Mouse (Mus musculus) heart, embryonic 15.5 days (tissue): ENCODE measurements around the gene Cdk13. TPM values are rescaled to one million over a fixed set of nuclear protein-coding genes. Genes with fewer than 3 reads are reported as not detected.

Experiments
- ATAC-seq: fragments of 200-750 bp; cut with Nextera tagmentation; replicated peaks from 2 replicates; pipeline ENCODE4 v1.8.0; 2017; ENCODE audit warnings: low read depth, moderate TSS enrichment; ENCODE audit not compliant: insufficient number of reproducible peaks, insufficient read depth, low FRiP score
- H3K27ac ChIP-seq: fragments of 300-500 bp; sonication (generic); 2 replicates; pipeline ENCODE4 v1.5.1; 2015; ENCODE audit warnings: mild to moderate bottlenecking, inconsistent platforms
- H3K27me3 ChIP-seq: fragments of 300-500 bp; sonication (generic); 2 replicates; pipeline ENCODE4 v1.6.1; 2015; ENCODE audit warnings: inconsistent platforms
- H3K36me3 ChIP-seq: fragments of 300-500 bp; sonication (generic); 2 replicates; pipeline ENCODE4 v1.6.1; 2015; ENCODE audit warnings: mild to moderate bottlenecking, inconsistent platforms
- H3K4me1 ChIP-seq: fragments of 300-500 bp; sonication (generic); replicated peaks from 2 replicates; pipeline ENCODE4 v1.6.1; 2015; ENCODE audit warnings: inconsistent platforms
- H3K4me2 ChIP-seq: fragments of 300-500 bp; sonication (generic); 2 replicates; pipeline ENCODE4 v1.6.1; 2015; ENCODE audit warnings: inconsistent platforms, mild to moderate bottlenecking, moderate library complexity
- H3K4me3 ChIP-seq: fragments of 300-500 bp; sonication (generic); 2 replicates; pipeline ENCODE4 v1.5.1; 2015; ENCODE audit warnings: mild to moderate bottlenecking, inconsistent platforms
- H3K9ac ChIP-seq: fragments of 300-500 bp; sonication (generic); 2 replicates; pipeline ENCODE4 v1.6.1; 2015; ENCODE audit warnings: mild to moderate bottlenecking, inconsistent platforms
- H3K9me3 ChIP-seq: fragments of 300-500 bp; sonication (generic); replicated peaks from 2 replicates; pipeline ENCODE4 v1.6.1; 2016; ENCODE audit warnings: inconsistent platforms
- WGBS: fragments of 180-500 bp; shearing (Covaris S2); methylation state at CpG from one replicate; pipeline ENCODE4 v1.1.7; 2015; ENCODE audit warnings: mixed read lengths; 5-methylcytosine and 5-hydroxymethylcytosine counted together
- polyA plus RNA-seq: library from polyadenylated mRNA; unstranded; fragments of >200 nt; fragmentation: Nextera tagmentation; extraction: Ambion mirVana; gene quantifications from 2 replicates; pipeline ENCODE4 v1.2.1, GENCODE M21; 2015

Gene Cdk13
- polyA plus RNA-seq, 1 experiment from 2014 or later, result 9.5 TPM

GRCm38 (mm10) chr13:17762405-17762804, 42.5 kb downstream of the Cdk13 start:
- Histone ChIP-seq H3K4me2 (no peak overlapping the region), H3K9ac (no peak overlapping the region), H3K27me3 (no peaks in the 10 kb centered on the region), H3K36me3 (no peaks in the 10 kb centered on the region; the same call in 1 of the 2 replicates), H3K4me3 (no peak overlapping the region), H3K27ac (no peak overlapping the region), H3K9me3 (no peaks in the 10 kb centered on the region), H3K4me1 (peaks cover 9% of the 10 kb centered on the region; the same call in 1 of the 2 replicates)
- no peak for ATAC-seq
- WGBS, result 50% methylated on average over 1 of the region's 1 CpGs

GRCm38 (mm10) chr13:17754997-17755396, 49.9 kb downstream of the Cdk13 start:
- Histone ChIP-seq H3K27me3 (no peaks in the 10 kb centered on the region), H3K27ac (no peak overlapping the region), H3K4me1 (no peaks in the 10 kb centered on the region), H3K4me3 (no peak overlapping the region), H3K36me3 (peaks cover 6% of the 10 kb centered on the region; the same call in 1 of the 2 replicates), H3K9me3 (no peaks in the 10 kb centered on the region), H3K4me2 (no peak overlapping the region), H3K9ac (no peak overlapping the region)
- whole genome bisulfite sequencing, result 80% methylated on average over 4 of the region's 4 CpGs
- ATAC-seq, result no peak

DNA sequence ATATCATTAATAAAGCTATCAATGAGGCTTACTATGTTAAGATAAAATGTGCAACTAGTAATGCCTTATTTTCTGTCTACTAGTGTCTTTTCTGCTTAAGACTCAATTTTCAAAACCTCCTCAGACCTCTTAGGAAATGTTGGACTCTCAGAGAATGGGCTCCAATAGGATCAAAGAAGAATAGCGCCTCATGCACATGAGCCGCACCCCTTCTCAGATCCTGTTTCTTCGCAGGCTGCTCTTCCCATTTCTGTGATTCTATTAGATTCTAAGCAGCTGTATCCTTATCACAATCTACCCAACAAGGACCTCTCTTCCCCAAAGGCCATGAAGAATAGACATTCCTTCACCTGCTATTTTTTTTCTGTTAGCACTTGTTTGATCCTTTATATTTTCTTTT, 76.1 kb downstream of the Cdk13 start:
- H3K9me3 ChIP-seq, result no peaks in the 10 kb centered on the region
- H3K4me3 ChIP-seq, result no peak overlapping the region
- H3K9ac ChIP-seq, result no peak overlapping the region
- H3K4me1 ChIP-seq, result no peaks in the 10 kb centered on the region
- H3K36me3 ChIP-seq, result peaks cover 9% of the 10 kb centered on the region; the same call in 1 of the 2 replicates
- 89% methylated on average over 3 of the region's 3 CpGs for WGBS
- H3K27ac ChIP-seq, result no peak overlapping the region
- no peak for ATAC-seq
- no peaks in the 10 kb centered on the region for H3K27me3 ChIP-seq
- no peak overlapping the region for H3K4me2 ChIP-seq

DNA sequence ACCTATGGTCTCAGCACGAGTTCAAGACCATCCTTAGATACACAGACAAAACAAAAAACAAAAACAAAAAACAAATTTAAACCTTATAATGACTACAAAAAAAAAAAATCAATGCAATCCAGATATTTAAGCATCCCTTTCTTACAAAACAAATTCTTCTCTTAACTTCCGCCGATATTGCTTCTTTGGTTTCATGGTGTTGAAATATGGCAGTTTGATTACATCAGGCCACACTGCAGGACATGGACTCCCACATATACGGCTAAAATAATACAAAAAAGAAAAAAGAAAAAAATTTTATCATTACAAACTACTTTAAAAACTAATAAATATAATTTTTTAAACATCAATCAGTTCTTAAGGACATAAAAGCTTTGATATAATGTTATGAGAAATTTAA, 77.0 kb downstream of the Cdk13 start:
- 85% methylated on average over 4 of the region's 4 CpGs for WGBS
- Histone ChIP-seq H3K36me3 (peaks cover 12% of the 10 kb centered on the region), H3K27me3 (no peaks in the 10 kb centered on the region), H3K9me3 (no peaks in the 10 kb centered on the region), H3K9ac (no peak overlapping the region), H3K4me1 (no peaks in the 10 kb centered on the region), H3K4me3 (no peak overlapping the region), H3K4me2 (no peak overlapping the region), H3K27ac (no peak overlapping the region)
- no peak for ATAC-seq

- 90% methylated on average over 1 of the region's 1 CpGs for WGBS
These were observed 87.5 kb downstream of the Cdk13 start for GRCm38 (mm10) chr13:17717357-17717756.

GRCm38 (mm10) chr13:17708784-17709311, 96.0 kb downstream of the Cdk13 start:
- H3K9me3 ChIP-seq, result no peaks in the 10 kb centered on the region
- 85% methylated on average over 5 of the region's 5 CpGs for WGBS
- no peak for ATAC-seq
- H3K9ac ChIP-seq, result no peak overlapping the region
- no peak overlapping the region for H3K4me3 ChIP-seq
- H3K27me3 ChIP-seq, result no peaks in the 10 kb centered on the region
- H3K4me1 ChIP-seq, result no peaks in the 10 kb centered on the region
- no peak overlapping the region for H3K27ac ChIP-seq
- H3K36me3 ChIP-seq, result 0 out of 2 replicates have a peak, but pooled peaks cover 3% of the 10 kb centered on the region
- H3K4me2 ChIP-seq, result no peak overlapping the region

More at GRCm38 (mm10) chr13:17717357-17717756, 87.5 kb downstream of the Cdk13 start:
- no peaks in the 10 kb centered on the region for H3K4me1 ChIP-seq
- no peak overlapping the region for H3K4me2 ChIP-seq
- peaks cover 30% of the 10 kb centered on the region for H3K36me3 ChIP-seq
- H3K27me3 ChIP-seq, result no peaks in the 10 kb centered on the region
- H3K4me3 ChIP-seq, result no peak overlapping the region
- no peak for ATAC-seq
- H3K9ac ChIP-seq, result no peak overlapping the region
- no peaks in the 10 kb centered on the region for H3K9me3 ChIP-seq
- no peak overlapping the region for H3K27ac ChIP-seq

- Histone ChIP-seq H3K9me3 (no peaks in the 10 kb centered on the region), H3K4me3 (no peak overlapping the region), H3K36me3 (no peaks in the 10 kb centered on the region), H3K27ac (no peak overlapping the region), H3K9ac (no peak overlapping the region), H3K4me1 (peaks cover 6% of the 10 kb centered on the region), H3K4me2 (no peak overlapping the region), H3K27me3 (no peaks in the 10 kb centered on the region)
- ATAC-seq, result no peak
- WGBS, result 64% methylated on average over 6 of the region's 6 CpGs
These were observed 99.6 kb downstream of the Cdk13 start for GRCm38 (mm10) chr13:17705188-17705826.

GRCm38 (mm10) chr13:17702311-17702710, 102.6 kb downstream of the Cdk13 start:
- peaks cover 6% of the 10 kb centered on the region for H3K4me1 ChIP-seq
- H3K9me3 ChIP-seq, result no peaks in the 10 kb centered on the region
- no peak overlapping the region for H3K27ac ChIP-seq
- H3K4me2 ChIP-seq, result no peak overlapping the region
- no peaks in the 10 kb centered on the region for H3K27me3 ChIP-seq
- H3K9ac ChIP-seq, result no peak overlapping the region
- no peak for ATAC-seq
- no peaks in the 10 kb centered on the region for H3K36me3 ChIP-seq
- no peak overlapping the region for H3K4me3 ChIP-seq

DNA sequence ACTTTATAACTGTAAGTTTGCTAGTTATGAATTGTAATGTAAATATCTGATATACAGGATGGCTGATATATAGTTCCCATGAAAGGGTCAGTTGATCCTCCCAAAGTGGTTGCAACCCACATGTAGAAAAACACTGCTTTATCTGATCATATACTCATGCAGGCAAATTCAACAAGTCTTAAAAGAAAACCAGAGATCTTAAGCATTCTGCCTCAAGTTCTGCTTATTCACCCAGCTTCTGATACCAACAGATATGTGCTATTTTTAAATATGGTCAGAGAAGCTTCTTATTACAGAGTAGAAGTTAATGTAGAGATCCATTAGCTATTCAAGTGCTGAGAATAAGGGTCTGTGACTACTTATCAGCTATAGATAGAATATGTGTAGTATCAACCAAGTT, 103.6 kb downstream of the Cdk13 start:
- ATAC-seq, result no peak
- H3K4me3 ChIP-seq, result no peak overlapping the region
- no peaks in the 10 kb centered on the region for H3K9me3 ChIP-seq
- no peaks in the 10 kb centered on the region for H3K27me3 ChIP-seq
- no peak overlapping the region for H3K9ac ChIP-seq
- no peak overlapping the region for H3K27ac ChIP-seq
- no peaks in the 10 kb centered on the region for H3K36me3 ChIP-seq
- H3K4me2 ChIP-seq, result no peak overlapping the region
- H3K4me1 ChIP-seq, result peaks cover 9% of the 10 kb centered on the region

DNA sequence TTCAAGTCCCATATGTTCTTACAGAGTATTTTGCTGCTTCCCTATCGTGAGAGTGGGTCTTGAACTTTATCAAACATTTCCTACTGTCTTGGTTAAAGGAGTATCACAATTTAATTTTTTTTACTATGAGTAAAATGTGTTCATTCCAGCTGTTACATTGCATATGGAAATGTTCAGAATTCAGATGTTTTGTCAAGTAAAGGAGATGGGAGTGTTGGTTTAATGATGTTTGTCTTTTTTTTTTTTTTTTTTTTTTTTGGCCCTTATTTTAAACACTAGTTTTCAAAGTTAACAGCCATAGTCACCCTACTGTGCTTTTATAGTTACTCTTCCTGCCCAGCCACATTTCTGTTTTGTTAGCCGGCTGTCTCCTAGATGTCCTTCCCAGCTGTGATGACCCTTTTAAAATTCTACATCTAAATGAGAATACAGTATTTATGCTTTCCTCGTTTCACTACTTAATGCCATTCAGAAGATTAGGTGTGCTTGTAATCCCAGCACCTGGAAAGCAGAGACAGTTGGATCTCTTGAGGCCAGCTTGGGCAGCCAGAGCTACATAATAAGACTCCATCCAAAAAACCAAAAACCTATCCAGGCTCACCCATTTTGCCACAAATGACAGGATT, 104.7 kb downstream of the Cdk13 start:
- 89% methylated on average over 3 of the region's 3 CpGs for WGBS
- no peak for ATAC-seq

GRCm38 (mm10) chr13:17695898-17696580, 108.9 kb downstream of the Cdk13 start:
- 6% methylated on average over 7 of the region's 7 CpGs for WGBS
- Histone ChIP-seq H3K27ac (peak overlapping the region; percentile 94), H3K27me3 (no peaks in the 10 kb centered on the region), H3K4me3 (peak overlapping the region; percentile 75), H3K9ac (peak overlapping the region; percentile 87), H3K9me3 (no peaks in the 10 kb centered on the region), H3K36me3 (no peaks in the 10 kb centered on the region), H3K4me1 (peaks cover 7% of the 10 kb centered on the region), H3K4me2 (peak overlapping the region; percentile 61)
- ATAC-seq, result no peak

More for the DNA sequence above, 104.7 kb downstream of the Cdk13 start:
- H3K4me1 ChIP-seq, result peaks cover 9% of the 10 kb centered on the region
- H3K27me3 ChIP-seq, result no peaks in the 10 kb centered on the region
- H3K27ac ChIP-seq, result no peak overlapping the region
- H3K4me3 ChIP-seq, result no peak overlapping the region
- no peaks in the 10 kb centered on the region for H3K9me3 ChIP-seq
- no peaks in the 10 kb centered on the region for H3K36me3 ChIP-seq
- no peak overlapping the region for H3K9ac ChIP-seq
- no peak overlapping the region for H3K4me2 ChIP-seq
